Mouse (Mus musculus) liver, postnatal 0 days (tissue): Measurements from ENCODE around the gene Mgat4e. TPM values are rescaled to one million over a fixed set of nuclear protein-coding genes. Genes with fewer than 3 reads are reported as not detected.

Experiments
- ATAC-seq: fragments of 200-750 bp; cut with Nextera tagmentation; 2 replicates; pipeline ENCODE4 v1.8.0; 2017; ENCODE audit warnings: mild to moderate bottlenecking, moderate library complexity
- DNase-seq: peaks from one replicate; pipeline ENCODE4 v3.0.0-alpha.2; 2016
- H3K27ac ChIP-seq: fragments of 300-500 bp; sonication (generic); 2 replicates; pipeline ENCODE4 v1.5.1; 2014; ENCODE audit warnings: antibody characterized with exemption, moderate library complexity, mild to moderate bottlenecking, low read depth
- H3K27me3 ChIP-seq: fragments of 300-500 bp; sonication (generic); 2 replicates; pipeline ENCODE4 v1.6.1; 2014; ENCODE audit warnings: low read length, control low read depth, mixed read lengths; ENCODE audit not compliant: insufficient read depth
- H3K36me3 ChIP-seq: fragments of 300-500 bp; sonication (generic); replicated peaks from 2 replicates; pipeline ENCODE4 v1.6.1; 2014; ENCODE audit warnings: mild to moderate bottlenecking, control low read depth, low read length, moderate library complexity, mixed read lengths; ENCODE audit not compliant: insufficient read depth
- H3K4me1 ChIP-seq: fragments of 300-500 bp; sonication (generic); 2 replicates; pipeline ENCODE4 v1.6.1; 2014; ENCODE audit warnings: antibody characterized with exemption, mild to moderate bottlenecking, control low read depth; ENCODE audit not compliant: insufficient read depth
- H3K4me2 ChIP-seq: fragments of 300-500 bp; sonication (generic); 2 replicates; pipeline ENCODE4 v1.6.1; 2014; ENCODE audit warnings: low read depth, mild to moderate bottlenecking, low read length, moderate library complexity, mixed read lengths
- H3K4me3 ChIP-seq: fragments of 300-500 bp; sonication (generic); 2 replicates; pipeline ENCODE4 v1.5.1; 2014; ENCODE audit warnings: low read depth, low read length
- H3K9ac ChIP-seq: fragments of 300-500 bp; sonication (generic); replicated peaks from 2 replicates; pipeline ENCODE4 v1.6.1; 2014; ENCODE audit warnings: mild to moderate bottlenecking, moderate library complexity
- H3K9me3 ChIP-seq: fragments of 300-500 bp; sonication (generic); 2 replicates; pipeline ENCODE4 v1.6.1; 2016; ENCODE audit warnings: mild to moderate bottlenecking, control low read depth, low read length, mixed read lengths
- CTCF ChIP-seq: sonication (generic); IDR thresholded peaks from 2 replicates; pipeline ENCODE4 v1.5.1; 2016; ENCODE audit warnings: antibody characterized with exemption, low read depth
- EP300 ChIP-seq: IDR thresholded peaks from 2 replicates; pipeline ENCODE4 v1.6.1; 2016; ENCODE audit warnings: antibody characterized with exemption, low read depth, mild to moderate bottlenecking
- whole genome bisulfite sequencing: fragments of 180-500 bp; shearing (Covaris S2); extraction: QIAGEN DNeasy Blood & Tissue Kit; methylation state at CpG from one replicate; pipeline ENCODE4 v1.1.7; 2014; ENCODE audit not compliant: insufficient replicate concordance; 5-methylcytosine and 5-hydroxymethylcytosine counted together
- polyA plus RNA-seq: library from polyadenylated mRNA; unstranded; fragments of >200 nt; fragmentation: Nextera tagmentation; extraction: Ambion mirVana; gene quantifications from 2 replicates; pipeline ENCODE4 v1.2.1, GENCODE M21; 2015

Mgat4e gene
- polyA plus RNA-seq: not detected in 2 replicates

GRCm38 (mm10) chr1:134549632-134550132 is at the start of gene Mgat4e:
Gene Mgat4e (minus strand): TSS chr1:134549682.
- Histone ChIP-seq H3K9me3 (no peaks in the 10 kb centered on the region), H3K27me3 (no peaks in the 10 kb centered on the region), H3K36me3 (no peaks in the 10 kb centered on the region), H3K9ac (no peak within 1 kb of the TSS), H3K4me3 (no peak within 1 kb of the TSS), H3K4me2 (no peak within 1 kb of the TSS), H3K27ac (no peak within 1 kb of the TSS), H3K4me1 (no peaks in the 10 kb centered on the region)
- DNase-seq (no peak), ATAC-seq (no peak)
- TF ChIP-seq EP300 (no peak), CTCF (no peak)
- WGBS: 33% methylated on average over 7 of the region's 7 CpGs

- H3K9me3 ChIP-seq: no peaks in the 10 kb centered on the region
- 31% methylated on average over 9 of the region's 9 CpGs for WGBS
- peaks cover 48% of the 10 kb centered on the region for H3K36me3 ChIP-seq
Measured at GRCm38 (mm10) chr1:134597339-134598054, 48.0 kb upstream of the Mgat4e start.

GRCm38 (mm10) chr1:134591773-134592172 is 42.3 kb upstream of the Mgat4e start:
- Histone ChIP-seq H3K36me3 (peaks cover 28% of the 10 kb centered on the region), H3K9me3 (no peaks in the 10 kb centered on the region), H3K4me1 (no peaks in the 10 kb centered on the region), H3K4me3 (no peak overlapping the region), H3K27ac (no peak overlapping the region), H3K9ac (no peak overlapping the region), H3K27me3 (no peaks in the 10 kb centered on the region), H3K4me2 (no peak overlapping the region)
- WGBS: 88% methylated on average over 2 of the region's 2 CpGs
- no peak for DNase-seq
- TF ChIP-seq CTCF (peak; percentile 44), EP300 (no peak)
- ATAC-seq: no peak

More at GRCm38 (mm10) chr1:134597339-134598054, 48.0 kb upstream of the Mgat4e start:
- ATAC-seq (no peak), DNase-seq (no peak)
- Histone ChIP-seq H3K4me3 (no peak overlapping the region), H3K9ac (no peak overlapping the region), H3K27me3 (no peaks in the 10 kb centered on the region), H3K4me2 (no peak overlapping the region), H3K27ac (no peak overlapping the region), H3K4me1 (no peaks in the 10 kb centered on the region)
- TF ChIP-seq EP300: no peak
- TF ChIP-seq CTCF: no peak

- Histone ChIP-seq H3K9me3 (no peaks in the 10 kb centered on the region), H3K27ac (no peak overlapping the region), H3K4me2 (no peak overlapping the region), H3K4me3 (no peak overlapping the region), H3K36me3 (peaks cover 18% of the 10 kb centered on the region), H3K4me1 (no peaks in the 10 kb centered on the region), H3K27me3 (no peaks in the 10 kb centered on the region), H3K9ac (no peak overlapping the region)
- TF ChIP-seq EP300: no peak
- ATAC-seq: no peak
- no peak for DNase-seq
Measured at GRCm38 (mm10) chr1:134589676-134590075, 40.2 kb upstream of the Mgat4e start.

- Histone ChIP-seq H3K36me3 (no peaks in the 10 kb centered on the region), H3K9ac (no peak overlapping the region), H3K27ac (no peak overlapping the region), H3K9me3 (no peaks in the 10 kb centered on the region), H3K4me1 (no peaks in the 10 kb centered on the region), H3K4me2 (no peak overlapping the region), H3K4me3 (no peak overlapping the region), H3K27me3 (no peaks in the 10 kb centered on the region)
- ATAC-seq: no peak
- 26% methylated on average over 3 of the region's 3 CpGs for WGBS
- TF ChIP-seq CTCF (no peak), EP300 (no peak)
- no peak for DNase-seq
Measured at GRCm38 (mm10) chr1:134583560-134583959, 34.1 kb upstream of the Mgat4e start.

- WGBS: 76% methylated on average over 2 of the region's 2 CpGs
- Histone ChIP-seq H3K27ac (no peak overlapping the region), H3K4me1 (no peaks in the 10 kb centered on the region), H3K9me3 (no peaks in the 10 kb centered on the region), H3K36me3 (no peaks in the 10 kb centered on the region), H3K4me3 (no peak overlapping the region), H3K4me2 (no peak overlapping the region), H3K9ac (no peak overlapping the region), H3K27me3 (no peaks in the 10 kb centered on the region)
- no peak for ATAC-seq
- TF ChIP-seq CTCF (no peak), EP300 (no peak)
- no peak for DNase-seq
Measured at GRCm38 (mm10) chr1:134580796-134581195, 31.3 kb upstream of the Mgat4e start.
